Mouse (Mus musculus) testis, adult 2 months (tissue): ENCODE measurements around the gene Phykpl. TPM values are rescaled to one million over a fixed set of nuclear protein-coding genes. Genes with fewer than 3 reads are reported as not detected.

Source experiments
- H3K27ac ChIP-seq: fragments of 200-500 bp; 2 replicates; pipeline ENCODE4 v1.5.1; 2012; ENCODE audit warnings: low read depth, low read length; ENCODE audit not compliant: control insufficient read depth, insufficient read depth
- H3K27me3 ChIP-seq: fragments of 200-500 bp; 2 replicates; pipeline ENCODE4 v1.6.1; 2012; ENCODE audit warnings: mild to moderate bottlenecking, low read length, moderate library complexity; ENCODE audit not compliant: control insufficient read depth, insufficient read depth
- H3K36me3 ChIP-seq: fragments of 200-500 bp; 2 replicates; pipeline ENCODE4 v1.6.1; 2012; ENCODE audit warnings: mild to moderate bottlenecking, low read length; ENCODE audit not compliant: control insufficient read depth, insufficient read depth
- H3K4me1 ChIP-seq: fragments of 200-500 bp; 2 replicates; pipeline ENCODE4 v1.6.1; 2012; ENCODE audit warnings: low read length; ENCODE audit not compliant: control insufficient read depth, insufficient read depth
- H3K4me3 ChIP-seq: fragments of 200-500 bp; 2 replicates; pipeline ENCODE4 v1.5.1; 2012; ENCODE audit warnings: low read depth, mild to moderate bottlenecking, low read length, moderate library complexity, mixed read lengths; ENCODE audit not compliant: control insufficient read depth
- CTCF ChIP-seq: fragments of 200-500 bp; IDR thresholded peaks from 2 replicates; pipeline ENCODE4 v1.5.1; 2012; ENCODE audit warnings: low read depth, mild to moderate bottlenecking, inconsistent platforms, low read length, moderate library complexity; ENCODE audit not compliant: control insufficient read depth, insufficient read depth, insufficient replicate concordance
- POLR2A ChIP-seq: fragments of 200-500 bp; IDR thresholded peaks from 2 replicates; pipeline ENCODE4 v1.6.1; 2012; ENCODE audit warnings: low read depth, mild to moderate bottlenecking, inconsistent platforms, low read length, moderate library complexity; ENCODE audit not compliant: control insufficient read depth
- polyA plus RNA-seq: library from polyadenylated mRNA; depleted of rRNA; stranded (reverse); fragments of >200 nt; gene quantifications from 2 replicates; pipeline ENCODE4 v1.2.3, GENCODE M21; 2012

Gene Phykpl
- polyA plus RNA-seq, 1 experiment, result 7.3 TPM

GRCm38 (mm10) chr11:51568801-51569200, 15.8 kb upstream of the Phykpl start:
- no peaks in the 10 kb centered on the region for H3K27me3 ChIP-seq
- no peak overlapping the region for H3K4me3 ChIP-seq
- no peaks in the 10 kb centered on the region for H3K36me3 ChIP-seq
- TF ChIP-seq CTCF (no peak), POLR2A (no peak)
- H3K27ac ChIP-seq, result no peak overlapping the region
- H3K4me1 ChIP-seq, result no peaks in the 10 kb centered on the region

GRCm38 (mm10) chr11:51576454-51576853, 8.1 kb upstream of the Phykpl start:
- H3K27me3 ChIP-seq, result no peaks in the 10 kb centered on the region
- TF ChIP-seq POLR2A (no peak), CTCF (no peak)
- H3K27ac ChIP-seq, result no peak overlapping the region
- H3K36me3 ChIP-seq, result no peaks in the 10 kb centered on the region
- H3K4me1 ChIP-seq, result no peaks in the 10 kb centered on the region
- H3K4me3 ChIP-seq, result no peak overlapping the region

- TF ChIP-seq POLR2A (no peak), CTCF (no peak)
- H3K4me1 ChIP-seq, result no peaks in the 10 kb centered on the region
- no peaks in the 10 kb centered on the region for H3K36me3 ChIP-seq
- no peak overlapping the region for H3K27ac ChIP-seq
- no peaks in the 10 kb centered on the region for H3K27me3 ChIP-seq
- H3K4me3 ChIP-seq, result no peak overlapping the region
Measured at GRCm38 (mm10) chr11:51577587-51577986, 7.0 kb upstream of the Phykpl start.

GRCm38 (mm10) chr11:51579024-51579423, 5.5 kb upstream of the Phykpl start:
- H3K27ac ChIP-seq, result no peak overlapping the region
- no peaks in the 10 kb centered on the region for H3K27me3 ChIP-seq
- no peaks in the 10 kb centered on the region for H3K36me3 ChIP-seq
- TF ChIP-seq CTCF, result no peak
- TF ChIP-seq POLR2A, result no peak
- peaks cover 7% of the 10 kb centered on the region for H3K4me1 ChIP-seq
- H3K4me3 ChIP-seq, result no peak overlapping the region

GRCm38 (mm10) chr11:51582713-51583112, 1.8 kb upstream of the Phykpl start:
- Histone ChIP-seq H3K4me1 (peaks cover 23% of the 10 kb centered on the region), H3K4me3 (no peak overlapping the region), H3K36me3 (no peaks in the 10 kb centered on the region), H3K27ac (no peak overlapping the region), H3K27me3 (no peaks in the 10 kb centered on the region)
- TF ChIP-seq CTCF (peak; percentile 60; the same call in 1 of the 2 replicates), POLR2A (no peak)

GRCm38 (mm10) chr11:51584057-51584430, 513 bp upstream of the Phykpl start:
- Histone ChIP-seq H3K27me3 (no peaks in the 10 kb centered on the region), H3K4me3 (peak overlapping the region; percentile 92), H3K4me1 (peaks cover 23% of the 10 kb centered on the region), H3K36me3 (no peaks in the 10 kb centered on the region), H3K27ac (peak overlapping the region; percentile 96)
- TF ChIP-seq POLR2A (no peak), CTCF (no peak)

GRCm38 (mm10) chr11:51585608-51586252, 1.2 kb downstream of the Phykpl start:
- H3K36me3 ChIP-seq, result no peaks in the 10 kb centered on the region; the same call in 1 of the 2 replicates
- no peaks in the 10 kb centered on the region for H3K27me3 ChIP-seq
- no peak overlapping the region for H3K27ac ChIP-seq
- no peak for TF ChIP-seq CTCF
- TF ChIP-seq POLR2A, result no peak
- H3K4me1 ChIP-seq, result peaks cover 23% of the 10 kb centered on the region
- H3K4me3 ChIP-seq, result no peak overlapping the region

GRCm38 (mm10) chr11:51586411-51586810, 1.9 kb downstream of the Phykpl start:
- H3K4me3 ChIP-seq, result no peak overlapping the region
- peaks cover 23% of the 10 kb centered on the region for H3K4me1 ChIP-seq
- H3K27me3 ChIP-seq, result no peaks in the 10 kb centered on the region
- H3K36me3 ChIP-seq, result no peaks in the 10 kb centered on the region; the same call in 1 of the 2 replicates
- TF ChIP-seq CTCF (no peak), POLR2A (no peak)
- no peak overlapping the region for H3K27ac ChIP-seq
